Mouse (Mus musculus) lung, embryonic 15.5 days (tissue): ENCODE measurements around the gene Epb41l1. TPM values are rescaled to one million over a fixed set of nuclear protein-coding genes. Genes with fewer than 3 reads are reported as not detected.

ENCODE experiments used
- ATAC-seq: fragments of 200-750 bp; cut with Nextera tagmentation; 2 replicates; pipeline ENCODE4 v1.8.0; 2017; ENCODE audit warnings: moderate number of reproducible peaks, borderline replicate concordance; ENCODE audit not compliant: low FRiP score, low TSS enrichment; ENCODE audit errors: extremely low read depth
- H3K27ac ChIP-seq: fragments of 300-500 bp; sonication (generic); 2 replicates; pipeline ENCODE4 v1.5.1; 2015; ENCODE audit warnings: moderate library complexity, mild to moderate bottlenecking, inconsistent platforms
- H3K27me3 ChIP-seq: fragments of 300-500 bp; sonication (generic); 2 replicates; pipeline ENCODE4 v1.6.1; 2015; ENCODE audit warnings: inconsistent platforms
- H3K36me3 ChIP-seq: fragments of 300-500 bp; sonication (generic); 2 replicates; pipeline ENCODE4 v1.6.1; 2015; ENCODE audit warnings: inconsistent platforms
- H3K4me1 ChIP-seq: fragments of 300-500 bp; sonication (generic); 2 replicates; pipeline ENCODE4 v1.6.1; 2015; ENCODE audit warnings: inconsistent platforms
- H3K4me2 ChIP-seq: fragments of 300-500 bp; sonication (generic); 2 replicates; pipeline ENCODE4 v1.6.1; 2015; ENCODE audit warnings: inconsistent platforms, mild to moderate bottlenecking, moderate library complexity
- H3K4me3 ChIP-seq: fragments of 300-500 bp; sonication (generic); 2 replicates; pipeline ENCODE4 v1.5.1; 2015; ENCODE audit warnings: mild to moderate bottlenecking, inconsistent platforms
- H3K9ac ChIP-seq: fragments of 300-500 bp; sonication (generic); 2 replicates; pipeline ENCODE4 v1.6.1; 2015; ENCODE audit warnings: inconsistent platforms
- H3K9me3 ChIP-seq: fragments of 300-500 bp; sonication (generic); 2 replicates; pipeline ENCODE4 v1.6.1; 2016; ENCODE audit warnings: inconsistent platforms
- WGBS: fragments of 180-500 bp; shearing (Covaris S2); methylation state at CpG from one replicate; pipeline ENCODE4 v1.1.7; 2015; 5-methylcytosine and 5-hydroxymethylcytosine counted together
- polyA plus RNA-seq: library from polyadenylated mRNA; unstranded; fragments of >200 nt; fragmentation: Nextera tagmentation; extraction: Ambion mirVana; gene quantifications from 2 replicates; pipeline ENCODE4 v1.2.1, GENCODE M21; 2015

Gene Epb41l1
- polyA plus RNA-seq, 1 experiment from 2014 or later = 2.8 TPM

DNA sequence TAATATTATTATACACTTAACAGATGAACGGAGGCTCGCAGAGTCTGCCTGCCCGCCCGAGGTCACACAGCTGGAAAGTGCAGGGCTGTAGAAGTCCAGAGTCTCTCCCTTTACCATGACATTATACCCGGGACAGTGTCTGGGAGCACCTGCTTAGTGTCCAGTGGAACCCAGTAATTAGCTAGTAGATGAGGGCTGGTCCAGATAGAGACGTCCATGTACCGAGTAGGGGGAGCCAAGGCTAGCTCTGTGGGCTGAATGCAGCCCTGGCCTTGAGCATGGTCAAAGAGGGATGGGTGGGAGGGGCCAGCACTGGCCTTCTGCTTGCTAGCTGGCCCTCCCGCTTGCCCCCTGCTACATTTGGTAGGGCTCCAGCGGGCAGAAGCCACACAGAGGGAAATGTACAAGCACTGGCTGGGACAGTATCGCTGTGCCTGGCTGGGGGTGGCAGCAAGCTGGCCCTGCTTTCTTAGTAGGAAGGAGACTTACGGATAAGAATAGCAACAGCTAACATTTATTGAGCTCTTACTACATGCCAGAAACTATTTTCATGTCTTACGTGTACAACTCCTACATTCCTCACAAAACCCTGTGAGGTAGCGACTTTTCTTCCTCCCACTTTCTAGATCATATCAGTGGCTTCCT, 57.5 kb downstream of the Epb41l1 start:
- H3K9ac ChIP-seq = no peak overlapping the region
- 73% methylated on average over 13 of the region's 13 CpGs for WGBS
- no peaks in the 10 kb centered on the region for H3K36me3 ChIP-seq
- no peaks in the 10 kb centered on the region for H3K9me3 ChIP-seq
- peaks cover 33% of the 10 kb centered on the region for H3K4me1 ChIP-seq
- no peak overlapping the region for H3K4me3 ChIP-seq
- H3K27me3 ChIP-seq = no peaks in the 10 kb centered on the region
- no peak for ATAC-seq
- H3K4me2 ChIP-seq = no peak overlapping the region
- H3K27ac ChIP-seq = no peak overlapping the region

DNA sequence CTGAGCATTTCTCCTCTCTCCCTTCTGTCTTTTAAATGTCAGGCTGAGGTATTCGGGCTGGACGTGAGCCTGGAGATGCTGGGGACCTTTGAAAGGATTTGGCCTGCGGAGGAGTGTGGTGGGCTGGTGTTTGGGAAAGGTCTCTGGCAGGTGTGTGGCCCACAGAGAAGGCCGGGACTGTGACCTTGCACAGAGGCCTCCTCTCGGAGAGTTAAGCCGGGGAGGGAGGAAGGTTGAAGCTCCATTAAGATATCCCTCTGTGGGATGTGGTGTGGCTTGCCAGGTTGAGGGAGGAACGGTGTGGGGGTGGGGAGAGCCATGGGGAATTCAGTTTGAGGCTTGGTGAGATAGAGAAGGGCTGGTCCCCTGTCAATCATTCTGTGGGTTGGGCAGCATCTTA, 59.1 kb downstream of the Epb41l1 start:
- ATAC-seq = no peak
- no peaks in the 10 kb centered on the region for H3K9me3 ChIP-seq
- no peak overlapping the region for H3K4me3 ChIP-seq
- H3K4me2 ChIP-seq = no peak overlapping the region
- H3K27ac ChIP-seq = no peak overlapping the region
- WGBS = 62% methylated on average over 7 of the region's 7 CpGs
- H3K36me3 ChIP-seq = no peaks in the 10 kb centered on the region
- no peaks in the 10 kb centered on the region for H3K27me3 ChIP-seq
- H3K4me1 ChIP-seq = peaks cover 16% of the 10 kb centered on the region
- no peak overlapping the region for H3K9ac ChIP-seq

DNA sequence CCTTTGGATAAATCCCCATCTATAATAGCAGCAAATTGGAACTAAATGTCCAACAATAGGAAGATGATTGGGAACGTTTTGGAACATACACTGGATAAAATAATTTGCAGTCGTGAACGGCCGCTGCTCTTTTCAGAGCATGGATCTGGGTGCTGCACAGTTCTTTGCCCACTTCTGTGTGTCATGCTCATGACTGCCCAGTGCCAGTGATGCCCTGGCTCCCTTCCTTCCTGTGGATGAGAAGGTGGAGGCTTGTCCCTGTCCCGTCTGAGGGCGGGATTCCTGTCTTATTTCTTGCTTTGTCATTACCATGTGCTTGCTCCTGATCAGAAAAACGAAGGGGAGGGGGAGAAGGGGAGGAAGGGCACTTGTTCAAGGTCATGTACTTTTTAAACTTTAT, 59.6 kb downstream of the Epb41l1 start:
- peaks cover 12% of the 10 kb centered on the region for H3K4me1 ChIP-seq
- H3K27me3 ChIP-seq = no peaks in the 10 kb centered on the region
- H3K9ac ChIP-seq = no peak overlapping the region
- H3K9me3 ChIP-seq = no peaks in the 10 kb centered on the region
- WGBS = 83% methylated on average over 7 of the region's 7 CpGs
- no peak overlapping the region for H3K4me3 ChIP-seq
- H3K4me2 ChIP-seq = no peak overlapping the region
- no peak overlapping the region for H3K27ac ChIP-seq
- no peaks in the 10 kb centered on the region for H3K36me3 ChIP-seq
- ATAC-seq = no peak

DNA sequence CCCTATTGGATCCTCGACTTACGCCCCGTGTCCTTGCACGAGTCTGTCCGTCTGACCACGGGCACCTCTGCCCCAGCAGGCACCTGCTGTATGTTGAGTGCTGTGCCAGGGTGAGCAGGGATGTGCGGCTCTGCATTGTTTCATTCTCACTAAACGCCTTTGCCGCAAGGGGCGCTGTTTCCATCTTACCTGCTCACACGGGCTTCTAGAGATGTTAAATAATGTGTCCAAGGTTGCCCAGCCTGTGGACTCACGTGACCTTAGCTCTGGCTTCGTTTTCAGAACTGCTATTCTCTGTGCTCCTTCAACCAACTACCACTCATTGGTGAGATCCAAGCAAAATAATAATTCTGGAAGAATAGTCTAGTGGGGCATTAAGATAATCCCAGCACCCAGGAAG, 61.6 kb downstream of the Epb41l1 start:
- no peak overlapping the region for H3K4me2 ChIP-seq
- no peaks in the 10 kb centered on the region for H3K36me3 ChIP-seq
- 33% methylated on average over 13 of the region's 13 CpGs for WGBS
- H3K4me1 ChIP-seq = no peaks in the 10 kb centered on the region
- H3K27ac ChIP-seq = no peak overlapping the region
- H3K9ac ChIP-seq = no peak overlapping the region
- ATAC-seq = 0 out of 2 replicates have a peak, but pooled peaks have one; percentile 11
- no peaks in the 10 kb centered on the region for H3K27me3 ChIP-seq
- H3K4me3 ChIP-seq = no peak overlapping the region
- no peaks in the 10 kb centered on the region for H3K9me3 ChIP-seq

DNA sequence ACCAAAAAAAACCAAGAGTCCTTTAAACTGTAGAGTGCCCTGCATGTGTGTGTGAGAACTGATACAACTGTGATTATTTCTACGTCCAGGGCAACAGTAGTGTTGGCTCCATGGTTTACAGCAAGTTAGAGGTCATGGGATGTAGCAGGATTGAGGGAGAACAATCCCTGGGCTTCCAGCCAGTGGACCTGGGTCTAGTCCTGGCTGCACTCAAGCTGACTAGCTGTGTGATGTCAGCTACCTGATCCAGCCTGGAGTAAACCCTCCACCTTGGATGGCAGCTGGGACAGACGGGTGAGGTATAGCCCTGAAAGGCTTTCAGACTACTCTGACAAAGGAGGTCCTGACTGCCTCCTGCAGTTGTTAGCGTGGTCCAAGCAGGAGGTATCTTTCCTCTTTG, 62.1 kb downstream of the Epb41l1 start:
- Histone ChIP-seq H3K36me3 (no peaks in the 10 kb centered on the region), H3K4me3 (no peak overlapping the region), H3K9ac (no peak overlapping the region), H3K9me3 (no peaks in the 10 kb centered on the region), H3K4me1 (no peaks in the 10 kb centered on the region), H3K4me2 (no peak overlapping the region), H3K27ac (no peak overlapping the region), H3K27me3 (no peaks in the 10 kb centered on the region)
- WGBS = 87% methylated on average over 3 of the region's 3 CpGs
- no peak for ATAC-seq

DNA sequence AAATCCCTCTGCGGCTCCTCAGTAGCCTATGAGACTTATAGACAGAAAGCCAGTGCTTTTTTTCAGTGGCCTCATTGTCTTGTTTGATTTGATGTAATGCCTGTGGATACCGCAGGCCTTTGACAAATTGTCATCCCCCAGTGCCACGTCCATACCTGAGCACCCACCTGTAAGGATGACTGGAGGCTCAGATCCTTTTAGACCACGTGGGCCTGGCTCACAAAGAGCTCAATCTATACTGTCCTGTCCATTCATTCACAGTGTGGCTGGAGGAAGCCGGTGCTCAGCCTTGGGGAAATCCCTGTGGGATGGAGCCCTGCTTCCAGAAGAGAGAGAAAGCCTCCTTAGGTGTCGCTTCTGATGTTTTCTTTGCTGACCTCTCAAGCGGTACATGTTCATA, 62.5 kb downstream of the Epb41l1 start:
- WGBS = 90% methylated on average over 7 of the region's 7 CpGs
- Histone ChIP-seq H3K36me3 (no peaks in the 10 kb centered on the region), H3K9me3 (no peaks in the 10 kb centered on the region), H3K4me3 (no peak overlapping the region), H3K27me3 (no peaks in the 10 kb centered on the region), H3K9ac (no peak overlapping the region), H3K4me2 (no peak overlapping the region), H3K4me1 (no peaks in the 10 kb centered on the region), H3K27ac (no peak overlapping the region)
- no peak for ATAC-seq

DNA sequence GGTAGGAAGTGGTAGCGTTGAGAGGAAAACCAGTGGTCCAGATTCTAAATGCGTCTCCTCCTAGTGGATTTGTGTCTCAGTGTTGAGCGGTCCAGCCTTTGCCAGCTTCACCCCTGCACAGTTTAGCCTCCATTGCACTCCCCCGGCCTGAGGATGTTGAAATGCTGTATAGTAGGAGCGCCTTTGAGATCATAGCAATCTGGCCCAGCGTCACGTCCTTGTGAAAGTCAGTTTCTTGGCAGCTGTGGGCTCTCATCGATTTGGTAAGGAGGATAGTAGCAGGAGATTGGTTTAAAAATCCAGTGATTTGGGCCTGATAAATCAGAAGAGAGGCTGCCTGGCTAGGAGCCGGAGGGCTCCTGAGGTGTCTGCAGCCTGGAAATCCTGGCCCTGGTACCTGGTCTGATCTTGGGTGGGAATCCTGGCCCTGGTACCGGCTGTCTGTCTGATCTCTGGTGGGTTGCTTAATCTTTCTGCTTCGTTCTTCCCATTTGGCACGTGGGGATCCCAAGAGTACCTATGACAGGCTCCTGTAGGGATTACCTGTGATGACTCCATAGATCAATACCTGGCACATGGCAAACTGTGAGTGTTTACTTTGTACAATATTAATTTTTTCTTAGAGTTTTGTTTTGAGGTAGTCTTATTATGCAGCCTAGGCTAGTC, 65.5 kb downstream of the Epb41l1 start:
- Histone ChIP-seq H3K9ac (no peak overlapping the region), H3K27me3 (no peaks in the 10 kb centered on the region), H3K4me1 (0 out of 2 replicates have a peak, but pooled peaks cover 6% of the 10 kb centered on the region), H3K4me2 (no peak overlapping the region), H3K27ac (no peak overlapping the region), H3K9me3 (no peaks in the 10 kb centered on the region), H3K4me3 (no peak overlapping the region), H3K36me3 (no peaks in the 10 kb centered on the region)
- ATAC-seq = no peak
- WGBS = 83% methylated on average over 12 of the region's 12 CpGs

DNA sequence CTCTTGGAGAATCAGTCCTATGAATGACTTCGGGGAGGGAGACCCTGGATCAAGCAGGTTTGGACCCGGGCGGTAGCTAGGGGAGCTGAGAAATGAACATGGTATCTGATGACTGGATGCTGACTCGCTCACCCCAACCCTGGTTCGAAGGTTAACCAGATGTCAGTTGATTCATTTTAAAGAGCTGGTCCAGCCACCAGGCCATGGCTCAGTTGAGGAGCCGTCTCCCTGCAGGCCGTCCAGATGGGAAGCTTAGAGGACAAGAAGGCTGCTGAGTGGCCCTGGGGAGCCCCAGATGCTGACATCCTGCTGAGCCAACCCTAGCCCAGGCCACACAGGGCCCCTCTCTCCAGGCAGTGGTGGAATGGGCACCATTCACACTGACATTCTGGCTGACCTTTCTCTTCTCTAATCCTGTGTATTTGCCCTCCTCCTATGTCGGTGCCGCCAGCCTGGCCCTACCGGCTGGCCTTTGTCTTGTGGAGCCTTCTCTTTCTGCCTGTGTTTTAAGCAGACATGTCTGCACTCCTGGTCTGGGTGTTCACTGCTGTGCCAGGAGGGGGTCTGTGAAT, 67.0 kb downstream of the Epb41l1 start:
- no peak overlapping the region for H3K4me3 ChIP-seq
- no peak for ATAC-seq
- H3K4me2 ChIP-seq = no peak overlapping the region
- H3K9ac ChIP-seq = no peak overlapping the region
- 0 out of 2 replicates have a peak, but pooled peaks cover 6% of the 10 kb centered on the region for H3K4me1 ChIP-seq
- no peaks in the 10 kb centered on the region for H3K36me3 ChIP-seq
- WGBS = 78% methylated on average over 10 of the region's 10 CpGs
- no peaks in the 10 kb centered on the region for H3K9me3 ChIP-seq
- H3K27ac ChIP-seq = no peak overlapping the region
- no peaks in the 10 kb centered on the region for H3K27me3 ChIP-seq

DNA sequence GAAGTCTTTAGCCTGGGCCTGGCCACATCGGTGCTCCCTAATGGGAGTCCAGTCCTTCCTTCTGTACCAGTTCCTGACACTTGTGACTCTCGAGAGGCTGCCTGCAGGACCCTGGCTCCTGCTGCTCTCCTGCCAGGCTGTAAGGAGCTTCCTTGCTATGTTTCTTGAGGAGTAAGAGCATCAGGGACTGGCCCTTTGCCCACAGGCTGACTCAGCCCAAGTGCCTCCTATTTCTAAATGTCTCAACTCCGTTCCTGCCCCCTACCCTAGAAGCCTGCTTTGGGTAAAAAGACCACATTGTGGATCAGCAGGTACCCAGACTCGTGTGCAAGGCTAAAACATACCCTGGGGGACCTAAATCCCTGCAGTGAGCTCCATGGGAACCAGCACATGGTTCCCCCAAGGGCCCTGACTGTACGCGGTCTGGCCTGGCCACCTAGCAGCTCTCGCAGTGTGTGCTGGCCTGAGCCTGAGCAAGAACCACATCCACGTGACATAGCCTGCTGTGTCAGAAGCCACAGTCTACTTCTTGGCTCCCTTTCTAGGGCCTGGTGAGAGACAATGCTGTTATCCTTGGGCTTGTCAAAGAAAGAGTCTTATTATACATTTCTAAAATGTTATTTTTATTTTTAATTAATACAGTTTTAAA, 67.6 kb downstream of the Epb41l1 start:
- H3K4me3 ChIP-seq = no peak overlapping the region
- H3K9me3 ChIP-seq = no peaks in the 10 kb centered on the region
- no peak overlapping the region for H3K9ac ChIP-seq
- WGBS = 79% methylated on average over 8 of the region's 8 CpGs
- no peaks in the 10 kb centered on the region for H3K27me3 ChIP-seq
- 0 out of 2 replicates have a peak, but pooled peaks cover 6% of the 10 kb centered on the region for H3K4me1 ChIP-seq
- no peak overlapping the region for H3K4me2 ChIP-seq
- no peak overlapping the region for H3K27ac ChIP-seq
- no peaks in the 10 kb centered on the region for H3K36me3 ChIP-seq
- ATAC-seq = no peak

DNA sequence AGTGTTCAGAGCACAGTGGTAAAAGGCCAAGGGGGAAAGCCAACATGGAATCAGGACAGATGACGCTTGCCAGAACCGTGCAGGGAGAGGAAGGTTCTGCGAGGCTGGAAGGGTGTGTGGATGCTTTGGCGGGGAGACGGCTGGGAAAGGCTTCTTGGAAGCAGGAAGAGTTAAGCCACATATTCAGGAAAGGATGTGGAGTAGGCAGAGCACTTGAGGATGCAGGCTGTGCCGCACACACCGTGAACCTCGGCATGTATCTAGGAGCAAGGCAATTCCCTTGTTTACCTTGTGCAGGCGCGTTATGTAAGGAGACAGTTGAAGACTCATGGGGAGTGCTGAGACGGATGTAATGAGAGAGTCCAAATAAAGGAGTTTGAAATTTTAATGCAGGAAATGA, 69.5 kb downstream of the Epb41l1 start:
- Histone ChIP-seq H3K9ac (no peak overlapping the region), H3K9me3 (no peaks in the 10 kb centered on the region)
- no peak for ATAC-seq

DNA sequence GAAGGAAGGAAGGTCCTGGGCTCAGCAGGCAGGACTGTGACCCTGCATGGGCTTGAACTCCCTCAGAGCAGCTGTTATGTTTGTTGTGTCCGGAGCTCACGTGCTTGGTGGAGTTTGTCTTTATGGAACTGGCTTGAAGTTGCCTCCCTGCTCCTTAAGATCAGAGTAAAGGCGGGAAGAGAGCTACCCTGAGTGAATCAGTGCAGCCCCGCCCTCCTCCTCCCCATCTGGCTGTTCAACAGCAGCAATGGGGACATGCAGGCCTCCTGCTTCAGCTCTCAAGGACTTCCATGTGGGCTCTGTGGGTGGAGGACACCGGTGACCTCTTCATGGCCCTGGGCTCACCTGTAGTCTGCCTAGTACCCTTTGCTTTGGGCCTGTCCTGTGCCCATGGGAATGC, 71.1 kb downstream of the Epb41l1 start:
- no peaks in the 10 kb centered on the region for H3K9me3 ChIP-seq
- H3K4me2 ChIP-seq = no peak overlapping the region
- no peak overlapping the region for H3K27ac ChIP-seq
- no peaks in the 10 kb centered on the region for H3K27me3 ChIP-seq
- ATAC-seq = no peak
- H3K9ac ChIP-seq = no peak overlapping the region
- 0 out of 2 replicates have a peak, but pooled peaks cover 6% of the 10 kb centered on the region for H3K4me1 ChIP-seq
- H3K36me3 ChIP-seq = no peaks in the 10 kb centered on the region; the same call in 1 of the 2 replicates
- 73% methylated on average over 5 of the region's 5 CpGs for WGBS
- no peak overlapping the region for H3K4me3 ChIP-seq

More for the DNA sequence above, 69.5 kb downstream of the Epb41l1 start:
- 34% methylated on average over 11 of the region's 11 CpGs for WGBS
- Histone ChIP-seq H3K27ac (no peak overlapping the region), H3K4me3 (no peak overlapping the region), H3K4me2 (no peak overlapping the region), H3K36me3 (no peaks in the 10 kb centered on the region; the same call in 1 of the 2 replicates), H3K27me3 (no peaks in the 10 kb centered on the region), H3K4me1 (0 out of 2 replicates have a peak, but pooled peaks cover 6% of the 10 kb centered on the region)

DNA sequence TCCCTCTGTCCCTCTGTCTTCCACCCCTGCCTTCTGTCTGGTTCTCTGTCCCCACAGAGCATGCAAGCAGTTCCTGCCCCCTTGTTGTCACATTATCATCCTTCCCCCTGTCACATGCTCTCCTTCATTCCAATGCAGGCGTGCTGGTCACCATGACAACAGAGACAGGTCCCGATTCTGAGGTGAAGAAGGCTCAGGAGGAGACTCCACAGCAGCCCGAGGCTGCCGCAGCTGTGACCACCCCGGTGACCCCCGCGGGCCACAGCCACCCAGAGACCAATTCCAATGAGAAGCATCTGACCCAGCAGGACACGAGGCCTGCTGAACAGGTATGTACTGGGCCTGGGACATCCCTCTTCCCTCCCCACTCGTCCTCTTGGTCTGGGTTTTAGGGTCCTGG, 73.1 kb downstream of the Epb41l1 start:
- Histone ChIP-seq H3K36me3 (no peaks in the 10 kb centered on the region; the same call in 1 of the 2 replicates), H3K27me3 (no peaks in the 10 kb centered on the region), H3K4me3 (no peak overlapping the region), H3K9ac (no peak overlapping the region), H3K9me3 (no peaks in the 10 kb centered on the region), H3K27ac (no peak overlapping the region), H3K4me2 (no peak overlapping the region), H3K4me1 (0 out of 2 replicates have a peak, but pooled peaks cover 6% of the 10 kb centered on the region)
- WGBS = 45% methylated on average over 9 of the region's 9 CpGs
- no peak; the same call in 1 of the 2 replicates for ATAC-seq
